Mouse (Mus musculus) limb, embryonic 14.5 days (tissue): ENCODE measurements around the gene Nhsl1. TPM values are rescaled to one million over a fixed set of nuclear protein-coding genes. Genes with fewer than 3 reads are reported as not detected.
A peak's percentile ranks its signal among the peaks of the same experiment; 100 is the strongest.

Experiments
- ATAC-seq: fragments of 200-750 bp; cut with Nextera tagmentation; 2 replicates; pipeline ENCODE4 v1.8.0; 2017; ENCODE audit warnings: low read depth, moderate number of reproducible peaks, moderate TSS enrichment; ENCODE audit not compliant: low FRiP score
- DNase-seq: peaks from one replicate; pipeline ENCODE4 v3.0.0-alpha.2; 2015; ENCODE audit warnings: low spot score
- H3K27ac ChIP-seq: fragments of 300-500 bp; sonication (generic); replicated peaks from 2 replicates; pipeline ENCODE4 v1.5.1; 2014; ENCODE audit warnings: low read depth, mild to moderate bottlenecking, low read length, moderate library complexity, mixed read lengths
- H3K27me3 ChIP-seq: fragments of 300-500 bp; sonication (generic); 2 replicates; pipeline ENCODE4 v1.6.1; 2014; ENCODE audit warnings: low read length, mixed read lengths; ENCODE audit not compliant: control insufficient read depth, insufficient read depth
- H3K36me3 ChIP-seq: fragments of 300-500 bp; sonication (generic); 2 replicates; pipeline ENCODE4 v1.6.1; 2014; ENCODE audit warnings: mild to moderate bottlenecking, low read length, moderate library complexity, mixed read lengths; ENCODE audit not compliant: control insufficient read depth, insufficient read depth
- H3K4me1 ChIP-seq: fragments of 300-500 bp; sonication (generic); 2 replicates; pipeline ENCODE4 v1.6.1; 2014; ENCODE audit warnings: antibody characterized with exemption, low read length, mixed read lengths; ENCODE audit not compliant: control insufficient read depth, insufficient read depth
- H3K4me2 ChIP-seq: fragments of 300-500 bp; sonication (generic); replicated peaks from 2 replicates; pipeline ENCODE4 v1.6.1; 2014; ENCODE audit warnings: low read depth, mild to moderate bottlenecking, low read length, moderate library complexity; ENCODE audit not compliant: severe bottlenecking
- H3K4me3 ChIP-seq: fragments of 300-500 bp; sonication (generic); replicated peaks from 2 replicates; pipeline ENCODE4 v1.5.1; 2014; ENCODE audit warnings: low read length
- H3K9ac ChIP-seq: fragments of 300-500 bp; sonication (generic); 2 replicates; pipeline ENCODE4 v1.6.1; 2014; ENCODE audit warnings: mild to moderate bottlenecking, low read depth, low read length, moderate library complexity; ENCODE audit not compliant: severe bottlenecking
- H3K9me3 ChIP-seq: fragments of 300-500 bp; sonication (generic); 2 replicates; pipeline ENCODE4 v1.6.1; 2016; ENCODE audit warnings: low read length; ENCODE audit not compliant: control insufficient read depth
- POLR2A ChIP-seq: fragments of 200-500 bp; IDR thresholded peaks from 2 replicates; pipeline ENCODE4 v1.8.0; 2012; ENCODE audit warnings: inconsistent platforms, mild to moderate bottlenecking, moderate library complexity, borderline replicate concordance; ENCODE audit not compliant: insufficient read depth, insufficient read length; ENCODE audit errors: extremely low read depth
- WGBS: fragments of 180-500 bp; shearing (Covaris S2); extraction: QIAGEN DNeasy Blood & Tissue Kit; methylation state at CpG from one replicate; pipeline ENCODE4 v1.1.7; 2014; 5-methylcytosine and 5-hydroxymethylcytosine counted together
- polyA plus RNA-seq, 2 experiments: library from polyadenylated mRNA; depleted of rRNA in 1 of 2; stranded (reverse) in 1 of 2; unstranded in 1 of 2; fragments of >200 nt; fragmentation: Nextera tagmentation in 1 of 2; extraction: Ambion mirVana in 1 of 2; gene quantifications; 2 replicates each; pipeline versions ENCODE4 v1.2.1 to v1.2.3; 2012 to 2014

The Nhsl1 gene
- polyA plus RNA-seq, 2 experiments = 14.5 to 16.6 TPM

DNA sequence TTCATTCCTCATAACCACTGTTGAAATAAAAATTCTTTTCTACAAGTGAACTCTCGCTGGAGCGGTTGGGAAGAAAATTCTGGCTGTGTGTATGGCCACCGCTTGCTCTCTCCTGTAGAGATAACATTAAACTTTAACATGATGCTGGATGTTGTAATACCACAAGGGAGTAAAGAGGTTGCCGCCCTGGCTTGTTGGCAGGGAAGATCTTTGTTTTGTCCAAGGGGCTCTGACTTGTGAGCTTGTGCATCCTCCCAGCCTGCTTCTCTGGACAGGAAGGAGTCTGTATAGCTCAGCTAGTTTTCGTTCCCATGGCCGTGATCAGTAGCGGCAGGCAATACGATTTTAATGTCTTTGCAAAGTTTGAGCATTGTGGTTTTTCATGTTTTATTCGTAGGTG lies 109.1 kb downstream of the Nhsl1 start:
- Histone ChIP-seq H3K9ac (no peak overlapping the region), H3K4me3 (no peak overlapping the region), H3K27ac (no peak overlapping the region), H3K4me2 (no peak overlapping the region), H3K36me3 (no peaks in the 10 kb centered on the region), H3K4me1 (peaks cover 6% of the 10 kb centered on the region), H3K27me3 (no peaks in the 10 kb centered on the region), H3K9me3 (0 out of 2 replicates have a peak, but pooled peaks cover 3% of the 10 kb centered on the region)
- ATAC-seq (no peak), DNase-seq (no peak)
- no peak for TF ChIP-seq POLR2A
- WGBS = 86% methylated on average over 9 of the region's 9 CpGs

- H3K9ac ChIP-seq = no peak overlapping the region
- WGBS = 95% methylated on average over 3 of the region's 3 CpGs
- ATAC-seq = no peak
- no peaks in the 10 kb centered on the region for H3K36me3 ChIP-seq
- H3K4me2 ChIP-seq = no peak overlapping the region
- TF ChIP-seq POLR2A = no peak
- no peak overlapping the region for H3K27ac ChIP-seq
- H3K27me3 ChIP-seq = no peaks in the 10 kb centered on the region
- peaks cover 11% of the 10 kb centered on the region for H3K4me1 ChIP-seq
- 0 out of 2 replicates have a peak, but pooled peaks cover 3% of the 10 kb centered on the region for H3K9me3 ChIP-seq
- DNase-seq = no peak
- no peak overlapping the region for H3K4me3 ChIP-seq
Observed at GRCm38 (mm10) chr10:18429533-18429932, 110.7 kb downstream of the Nhsl1 start.

DNA sequence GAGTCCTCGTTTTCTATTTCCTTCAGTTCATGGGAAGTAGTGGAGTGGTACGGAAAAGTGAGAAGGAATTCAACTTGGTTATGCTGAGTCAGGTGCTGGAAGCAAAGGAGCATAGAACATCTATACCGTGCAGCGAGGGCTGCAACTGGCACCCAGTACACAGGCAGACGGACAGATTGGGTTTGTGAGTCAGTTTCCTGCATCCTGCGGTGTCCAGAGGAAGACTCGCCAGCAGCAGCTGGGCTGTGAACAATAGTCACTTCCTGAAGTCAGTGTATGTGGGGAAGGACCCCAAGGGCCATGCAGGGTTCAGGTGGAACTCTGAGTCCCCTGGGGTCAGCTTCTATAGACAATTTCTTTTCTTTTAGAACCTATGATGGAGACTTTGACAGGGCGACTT lies 111.4 kb downstream of the Nhsl1 start:
- Histone ChIP-seq H3K36me3 (no peaks in the 10 kb centered on the region), H3K4me2 (no peak overlapping the region), H3K4me1 (peaks cover 17% of the 10 kb centered on the region), H3K4me3 (no peak overlapping the region), H3K27me3 (no peaks in the 10 kb centered on the region), H3K9ac (no peak overlapping the region), H3K27ac (0 out of 2 replicates have a peak overlapping the region, but pooled peaks have one; percentile 74), H3K9me3 (0 out of 2 replicates have a peak, but pooled peaks cover 3% of the 10 kb centered on the region)
- DNase-seq (no peak), ATAC-seq (no peak)
- TF ChIP-seq POLR2A = no peak
- 77% methylated on average over 8 of the region's 8 CpGs for WGBS

DNA sequence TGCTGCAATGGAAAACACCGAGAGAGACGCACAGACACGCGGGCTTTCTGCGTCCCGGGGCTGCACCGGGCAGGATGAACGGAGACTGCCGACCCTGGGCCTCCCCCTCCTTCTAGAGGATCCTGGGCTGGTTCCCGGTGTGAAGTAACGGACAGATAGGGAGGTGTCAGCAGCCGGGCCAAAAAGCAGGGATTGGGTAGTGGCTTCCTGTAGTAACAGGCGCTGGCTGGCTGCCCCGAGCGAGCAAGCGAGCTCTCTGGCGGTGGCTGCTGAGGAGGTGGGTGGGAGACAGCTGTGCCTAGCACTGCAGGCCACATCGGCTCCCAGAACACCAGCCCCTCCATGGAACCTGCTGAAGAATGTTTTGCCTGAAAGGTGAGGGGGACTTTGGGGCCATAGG lies 112.2 kb downstream of the Nhsl1 start:
- no peak for TF ChIP-seq POLR2A
- peak overlapping the region; percentile 74 for H3K27ac ChIP-seq
- H3K4me3 ChIP-seq = peak overlapping the region; percentile 35
- peak overlapping the region; percentile 63 for H3K4me2 ChIP-seq
- H3K9ac ChIP-seq = peak overlapping the region; percentile 58
- WGBS = under 1% methylated on average over 18 of the region's 18 CpGs
- H3K9me3 ChIP-seq = 0 out of 2 replicates have a peak, but pooled peaks cover 3% of the 10 kb centered on the region
- peak; percentile 86 for DNase-seq
- H3K4me1 ChIP-seq = peaks cover 25% of the 10 kb centered on the region
- H3K27me3 ChIP-seq = no peaks in the 10 kb centered on the region
- no peaks in the 10 kb centered on the region for H3K36me3 ChIP-seq
- ATAC-seq = peak; percentile 82

- TF ChIP-seq POLR2A = no peak
- Histone ChIP-seq H3K27me3 (no peaks in the 10 kb centered on the region), H3K36me3 (no peaks in the 10 kb centered on the region), H3K4me3 (peak overlapping the region; percentile 35), H3K4me1 (peaks cover 31% of the 10 kb centered on the region), H3K27ac (no peak overlapping the region; the same call in 1 of the 2 replicates), H3K9me3 (0 out of 2 replicates have a peak, but pooled peaks cover 3% of the 10 kb centered on the region), H3K4me2 (peak overlapping the region; percentile 63), H3K9ac (peak overlapping the region; percentile 58; the same call in 1 of the 2 replicates)
- DNase-seq = peak; percentile 31
- WGBS = 56% methylated on average over 3 of the region's 3 CpGs
- no peak for ATAC-seq
Observed at GRCm38 (mm10) chr10:18431546-18431945, 112.8 kb downstream of the Nhsl1 start.
